Mouse (Mus musculus): Measurements from ENCODE around the gene Ngfr. TPM values are rescaled to one million over a fixed set of nuclear protein-coding genes. Genes with fewer than 3 reads are reported as not detected.

Gene Ngfr
- polyA plus RNA-seq, 1 experiment from 2014 or later, result 3.0 TPM

Other genes starting within 250 kb of the Ngfr start
- gene Slc35b1, start 203.0 kb downstream of the Ngfr start, polyA plus RNA-seq (2014; fragmentation: Nextera tagmentation; extraction: Ambion mirVana), result 74.6 and 75.4 TPM in 2 replicates
- gene Spop, start 173.7 kb downstream of the Ngfr start, polyA plus RNA-seq (2014; fragmentation: Nextera tagmentation; extraction: Ambion mirVana), result 81.6 and 89.6 TPM in 2 replicates
- gene Nxph3, start 73.2 kb downstream of the Ngfr start, polyA plus RNA-seq (2014; fragmentation: Nextera tagmentation; extraction: Ambion mirVana), result 0.36 TPM in 1 of 2 replicates, not detected in the other
- 269 and 291 TPM in 2 replicates for gene Phb, start 79.2 kb upstream of the Ngfr start, polyA plus RNA-seq (2014; fragmentation: Nextera tagmentation; extraction: Ambion mirVana)
- gene Zfp652, start 124.9 kb upstream of the Ngfr start, polyA plus RNA-seq (2014; fragmentation: Nextera tagmentation; extraction: Ambion mirVana), result 5.5 and 6.7 TPM in 2 replicates
- gene B130006D01Rik, start 135.9 kb upstream of the Ngfr start, polyA plus RNA-seq (2014; fragmentation: Nextera tagmentation; extraction: Ambion mirVana), result 0.91 and 1.1 TPM in 2 replicates
- gene Phospho1, start 236.8 kb upstream of the Ngfr start, polyA plus RNA-seq (2014; fragmentation: Nextera tagmentation; extraction: Ambion mirVana), result 2.9 and 4.4 TPM in 2 replicates
- gene Gngt2, start 249.5 kb upstream of the Ngfr start, polyA plus RNA-seq (2014; fragmentation: Nextera tagmentation; extraction: Ambion mirVana), result 34.1 and 34.2 TPM in 2 replicates